Mouse (Mus musculus) forebrain, embryonic 11.5 days (tissue): ENCODE data around the gene Hoxb2. TPM values are rescaled to one million over a fixed set of nuclear protein-coding genes. Genes with fewer than 3 reads are reported as not detected.

Experiments
- ATAC-seq: fragments of 200-750 bp; cut with Nextera tagmentation; replicated peaks from 2 replicates; pipeline ENCODE4 v1.8.0; 2017; ENCODE audit warnings: moderate TSS enrichment; ENCODE audit not compliant: low FRiP score
- DNase-seq: peaks from one replicate; pipeline ENCODE4 v3.0.0-alpha.2; 2017; ENCODE audit warnings: low spot score
- H3K27ac ChIP-seq: fragments of 300-500 bp; sonication (generic); 2 replicates; pipeline ENCODE4 v1.5.1; 2014; ENCODE audit warnings: low read depth, low read length
- H3K27me3 ChIP-seq: fragments of 300-500 bp; sonication (generic); 2 replicates; pipeline ENCODE4 v1.6.1; 2014; ENCODE audit warnings: mild to moderate bottlenecking, low read length, mixed read lengths; ENCODE audit not compliant: control insufficient read depth, insufficient read depth
- H3K36me3 ChIP-seq: fragments of 300-500 bp; sonication (generic); 2 replicates; pipeline ENCODE4 v1.6.1; 2014; ENCODE audit warnings: mild to moderate bottlenecking, low read length, moderate library complexity, mixed read lengths; ENCODE audit not compliant: control insufficient read depth, insufficient read depth
- H3K4me1 ChIP-seq: fragments of 300-500 bp; sonication (generic); replicated peaks from 2 replicates; pipeline ENCODE4 v1.6.1; 2014; ENCODE audit warnings: low read length, mixed read lengths; ENCODE audit not compliant: control insufficient read depth, insufficient read depth
- H3K4me2 ChIP-seq: fragments of 300-500 bp; sonication (generic); 2 replicates; pipeline ENCODE4 v1.6.1; 2014; ENCODE audit warnings: low read depth, mild to moderate bottlenecking, low read length, moderate library complexity, mixed read lengths; ENCODE audit not compliant: severe bottlenecking
- H3K4me3 ChIP-seq: fragments of 300-500 bp; sonication (generic); 2 replicates; pipeline ENCODE4 v1.5.1; 2014; ENCODE audit warnings: low read depth, low read length
- H3K9ac ChIP-seq: fragments of 300-500 bp; sonication (generic); 2 replicates; pipeline ENCODE4 v1.6.1; 2014; ENCODE audit warnings: low read length
- H3K9me3 ChIP-seq: fragments of 300-500 bp; sonication (generic); 2 replicates; pipeline ENCODE4 v1.6.1; 2016; ENCODE audit warnings: low read length, mixed read lengths; ENCODE audit not compliant: control insufficient read depth
- WGBS: fragments of 180-500 bp; shearing (Covaris S2); extraction: QIAGEN DNeasy Blood & Tissue Kit; methylation state at CpG from one replicate; pipeline ENCODE4 v1.1.7; 2014; 5-methylcytosine and 5-hydroxymethylcytosine counted together
- polyA plus RNA-seq: library from polyadenylated mRNA; unstranded; fragments of >200 nt; fragmentation: Nextera tagmentation; extraction: Ambion mirVana; gene quantifications from 2 replicates; pipeline ENCODE4 v1.2.1, GENCODE M21; 2014

Hoxb2 gene
- polyA plus RNA-seq, 1 experiment from 2014 or later: not detected

DNA sequence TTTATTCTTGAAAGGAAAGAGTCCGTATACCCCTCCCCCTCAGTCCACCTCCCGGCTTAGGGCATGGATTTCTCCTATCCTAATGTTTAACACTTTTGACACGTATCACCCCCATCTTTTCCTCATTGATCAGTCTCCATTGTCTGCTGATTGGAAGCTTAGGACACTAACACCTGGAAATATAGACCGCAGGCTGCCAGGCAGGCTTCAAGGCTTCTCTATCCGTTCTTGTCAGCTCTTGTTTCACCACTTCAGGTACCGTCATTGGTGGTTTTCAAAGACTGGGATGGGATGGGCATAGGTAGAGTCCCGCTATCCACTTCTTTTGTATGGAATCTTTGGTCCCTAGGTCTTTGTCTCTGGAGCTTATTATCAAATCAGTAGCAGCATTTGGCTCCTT, 23.2 kb upstream of the Hoxb2 start:
- no peak overlapping the region for H3K9ac ChIP-seq
- ATAC-seq (no peak), DNase-seq (no peak)
- H3K4me2 ChIP-seq: no peak overlapping the region
- H3K4me3 ChIP-seq: no peak overlapping the region
- H3K27ac ChIP-seq: no peak overlapping the region
- H3K36me3 ChIP-seq: no peaks in the 10 kb centered on the region
- H3K9me3 ChIP-seq: no peaks in the 10 kb centered on the region
- WGBS: 1% methylated on average over 7 of the region's 7 CpGs
- H3K27me3 ChIP-seq: peaks cover 99% of the 10 kb centered on the region
- H3K4me1 ChIP-seq: no peaks in the 10 kb centered on the region

DNA sequence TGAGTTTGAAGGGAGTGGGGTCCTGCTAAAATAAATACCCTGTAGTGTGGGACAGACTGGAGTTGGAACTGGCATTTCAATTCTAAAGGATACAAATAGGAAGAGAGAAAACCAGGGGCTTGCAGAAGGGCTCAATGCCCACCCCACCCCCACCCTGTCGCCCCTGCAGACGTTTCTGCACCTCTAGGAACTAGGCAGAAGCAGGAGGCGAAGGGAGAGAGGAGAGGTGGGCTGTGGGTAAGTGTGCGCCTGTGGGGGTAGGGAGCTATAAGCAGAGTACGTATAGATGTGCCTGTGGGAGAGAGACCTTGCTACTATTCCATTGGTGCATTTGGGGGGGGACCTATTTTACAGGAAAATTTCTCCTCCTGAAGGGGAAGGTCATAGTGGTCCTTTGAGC, 22.6 kb upstream of the Hoxb2 start:
- DNase-seq: no peak
- Histone ChIP-seq H3K4me3 (no peak overlapping the region), H3K27ac (no peak overlapping the region), H3K9me3 (no peaks in the 10 kb centered on the region), H3K4me1 (no peaks in the 10 kb centered on the region), H3K36me3 (no peaks in the 10 kb centered on the region), H3K9ac (no peak overlapping the region), H3K27me3 (peaks cover 99% of the 10 kb centered on the region), H3K4me2 (no peak overlapping the region)
- 4% methylated on average over 5 of the region's 5 CpGs for WGBS
- ATAC-seq: no peak

DNA sequence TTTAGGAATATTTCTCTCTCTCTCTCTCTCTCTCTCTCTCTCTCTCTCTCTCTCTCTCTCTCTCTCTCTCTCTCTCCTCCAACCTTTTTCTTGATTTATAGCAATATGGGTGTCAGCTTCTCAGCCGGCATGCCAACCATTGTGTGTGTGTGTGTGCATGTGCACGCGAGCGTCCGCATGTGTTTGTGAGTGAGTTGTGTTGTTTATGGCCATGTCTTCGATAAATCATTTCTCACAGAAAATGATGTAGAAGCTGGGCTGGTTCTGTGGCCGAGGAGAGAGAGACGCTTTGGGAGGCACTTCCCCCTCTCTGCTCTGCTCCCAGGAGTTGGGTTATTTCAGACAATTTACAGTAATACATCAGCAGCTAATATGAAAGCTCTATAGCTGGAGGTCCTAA, 21.7 kb upstream of the Hoxb2 start:
- WGBS: 6% methylated on average over 8 of the region's 8 CpGs
- Histone ChIP-seq H3K27me3 (peaks cover 99% of the 10 kb centered on the region), H3K9me3 (no peaks in the 10 kb centered on the region), H3K36me3 (no peaks in the 10 kb centered on the region), H3K4me1 (no peaks in the 10 kb centered on the region), H3K27ac (no peak overlapping the region), H3K4me2 (no peak overlapping the region), H3K4me3 (no peak overlapping the region), H3K9ac (no peak overlapping the region)
- DNase-seq (no peak), ATAC-seq (no peak)

DNA sequence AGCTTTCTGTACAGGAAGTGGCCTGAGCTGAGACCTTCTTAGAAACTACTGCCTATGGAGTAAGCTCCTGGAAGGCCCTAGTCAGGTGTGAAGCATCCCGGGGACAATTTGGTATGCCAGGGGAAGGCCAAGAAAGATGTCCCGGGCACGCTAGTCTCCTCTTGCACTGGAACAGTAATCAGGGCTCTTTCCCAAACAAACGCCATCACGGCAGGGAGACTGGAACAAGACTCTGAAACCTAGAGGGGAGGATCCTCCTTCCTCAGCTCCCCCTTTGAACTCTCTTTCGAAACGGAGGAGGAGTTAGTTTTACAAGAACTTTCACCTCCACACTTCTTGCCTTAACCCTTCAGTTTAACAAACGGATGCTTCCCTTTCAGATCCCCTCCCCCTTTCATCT, 18.2 kb upstream of the Hoxb2 start:
- Histone ChIP-seq H3K4me1 (no peaks in the 10 kb centered on the region), H3K36me3 (no peaks in the 10 kb centered on the region), H3K9ac (no peak overlapping the region), H3K9me3 (no peaks in the 10 kb centered on the region), H3K27ac (no peak overlapping the region), H3K4me3 (no peak overlapping the region), H3K4me2 (no peak overlapping the region), H3K27me3 (peaks cover 100% of the 10 kb centered on the region)
- WGBS: 2% methylated on average over 8 of the region's 8 CpGs
- DNase-seq: no peak
- no peak for ATAC-seq

DNA sequence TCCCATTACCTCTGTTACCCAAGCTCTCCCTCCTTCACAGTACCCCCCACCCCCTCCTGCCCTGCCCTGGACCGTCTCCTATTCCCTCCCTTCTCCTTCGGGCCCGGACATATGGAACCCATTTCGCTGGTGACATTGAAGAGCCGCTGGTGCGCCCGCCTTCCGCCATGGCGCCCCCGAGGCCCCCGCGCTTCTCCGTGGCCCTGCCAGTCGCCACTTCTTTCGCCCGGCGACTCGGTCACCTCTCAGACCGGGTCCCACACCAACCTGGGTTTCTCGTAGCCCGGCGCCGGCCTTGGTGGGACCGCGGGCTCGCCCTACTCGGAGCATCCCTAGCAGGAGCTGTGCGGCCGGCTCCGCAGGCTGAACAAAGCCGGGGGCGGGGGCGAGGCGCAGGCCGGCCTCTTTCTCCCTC, 17.7 kb upstream of the Hoxb2 start:
- no peak for ATAC-seq
- H3K36me3 ChIP-seq: no peaks in the 10 kb centered on the region
- under 1% methylated on average over 35 of the region's 35 CpGs for WGBS

DNA sequence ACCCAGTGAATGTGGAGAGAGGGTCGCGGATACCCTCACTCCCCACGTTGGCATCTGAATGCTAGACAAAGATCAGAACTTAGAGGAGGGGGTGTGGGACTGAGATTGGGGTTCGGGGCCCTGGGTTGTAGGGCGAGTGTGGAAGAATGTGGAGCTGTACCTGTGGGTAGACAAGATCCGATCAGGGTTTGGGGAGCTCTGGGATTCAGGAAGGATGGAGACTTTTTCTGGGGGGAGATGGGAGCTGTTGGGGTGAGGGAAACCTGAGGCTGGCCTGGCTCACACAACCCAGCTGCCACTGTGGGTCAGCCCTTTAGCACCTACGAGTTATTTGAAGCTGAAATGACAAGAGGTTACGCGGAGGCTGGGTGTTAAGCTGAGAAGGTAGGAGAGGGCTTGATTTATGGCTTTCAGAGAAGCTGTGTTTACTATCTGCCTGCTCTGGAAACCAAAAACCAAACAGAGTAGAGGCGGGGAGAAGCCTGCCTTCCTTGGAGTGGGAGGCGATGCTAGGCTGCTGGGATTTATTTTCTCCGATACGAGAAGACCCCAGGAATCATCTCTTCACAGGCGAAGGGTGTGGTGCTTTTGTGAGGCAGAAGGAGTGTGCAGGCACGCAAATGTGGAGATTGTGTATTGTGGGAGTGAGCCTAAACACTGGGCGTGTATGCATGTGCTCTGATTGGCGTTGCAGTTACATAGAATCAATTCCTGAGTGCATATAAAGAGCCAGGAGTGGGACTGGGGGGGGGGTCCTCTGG, 16.9 kb upstream of the Hoxb2 start:
- no peak for ATAC-seq
- no peak overlapping the region for H3K27ac ChIP-seq
- H3K36me3 ChIP-seq: no peaks in the 10 kb centered on the region
- WGBS: 1% methylated on average over 17 of the region's 17 CpGs
- H3K27me3 ChIP-seq: peaks cover 100% of the 10 kb centered on the region
- H3K9me3 ChIP-seq: no peaks in the 10 kb centered on the region
- no peak overlapping the region for H3K9ac ChIP-seq
- H3K4me1 ChIP-seq: no peaks in the 10 kb centered on the region
- H3K4me2 ChIP-seq: no peak overlapping the region
- H3K4me3 ChIP-seq: peak overlapping the region; percentile 1; the same call in 1 of the 2 replicates
- DNase-seq: no peak

More for the DNA sequence above, 17.7 kb upstream of the Hoxb2 start:
- DNase-seq: no peak
- Histone ChIP-seq H3K9me3 (no peaks in the 10 kb centered on the region), H3K4me3 (peak overlapping the region; percentile 1; the same call in 1 of the 2 replicates), H3K4me2 (no peak overlapping the region), H3K27ac (no peak overlapping the region), H3K27me3 (peaks cover 100% of the 10 kb centered on the region), H3K9ac (no peak overlapping the region), H3K4me1 (no peaks in the 10 kb centered on the region)

DNA sequence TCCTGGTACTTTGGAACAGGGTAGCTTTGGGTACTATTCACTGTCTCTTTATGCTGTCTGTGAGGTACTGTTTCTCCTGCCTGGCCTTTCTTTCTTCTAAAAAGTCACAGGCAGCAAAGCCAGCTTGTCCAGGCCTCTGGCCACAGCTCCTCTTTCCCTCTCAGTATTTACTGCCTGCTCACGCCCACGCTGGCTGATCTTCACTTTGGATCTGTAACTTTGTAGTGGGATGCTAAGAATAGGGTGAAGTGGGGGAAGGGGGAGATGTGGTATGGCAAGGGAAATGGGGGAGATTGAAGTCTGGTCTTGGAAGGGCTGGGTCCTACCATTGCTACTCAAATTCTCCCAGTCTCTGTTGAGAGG, 16.3 kb upstream of the Hoxb2 start:
- no peak for ATAC-seq
- DNase-seq: no peak
- Histone ChIP-seq H3K4me2 (no peak overlapping the region), H3K27ac (no peak overlapping the region), H3K36me3 (no peaks in the 10 kb centered on the region), H3K9ac (no peak overlapping the region), H3K27me3 (peaks cover 100% of the 10 kb centered on the region), H3K9me3 (no peaks in the 10 kb centered on the region), H3K4me1 (no peaks in the 10 kb centered on the region), H3K4me3 (no peak overlapping the region)
- WGBS: 3% methylated on average over 2 of the region's 2 CpGs

DNA sequence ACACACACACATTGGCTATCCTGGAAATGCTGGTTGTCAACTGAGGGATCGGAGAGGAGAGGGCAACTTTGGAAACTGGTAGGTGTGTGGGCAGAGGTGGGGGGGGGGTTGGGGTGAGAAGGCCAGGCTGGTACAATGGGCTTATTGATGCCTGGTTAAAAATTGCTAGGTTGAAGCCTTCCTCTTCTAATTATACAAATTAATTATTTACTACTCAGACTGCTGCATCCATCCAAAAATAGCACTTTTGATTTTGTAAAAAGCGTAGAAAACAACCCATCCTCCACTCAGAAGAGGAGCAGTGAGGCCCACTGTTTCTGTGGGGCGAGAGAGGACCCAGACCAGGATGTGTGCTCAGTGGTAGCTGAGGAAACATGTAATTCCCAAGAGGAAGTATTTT, 15.3 kb upstream of the Hoxb2 start:
- no peak overlapping the region for H3K9ac ChIP-seq
- WGBS: 35% methylated on average over 3 of the region's 3 CpGs
- H3K4me2 ChIP-seq: no peak overlapping the region
- no peak overlapping the region for H3K27ac ChIP-seq
- no peaks in the 10 kb centered on the region for H3K9me3 ChIP-seq
- H3K36me3 ChIP-seq: no peaks in the 10 kb centered on the region
- H3K27me3 ChIP-seq: peaks cover 100% of the 10 kb centered on the region
- H3K4me3 ChIP-seq: no peak overlapping the region
- DNase-seq (no peak), ATAC-seq (no peak)
- H3K4me1 ChIP-seq: no peaks in the 10 kb centered on the region

DNA sequence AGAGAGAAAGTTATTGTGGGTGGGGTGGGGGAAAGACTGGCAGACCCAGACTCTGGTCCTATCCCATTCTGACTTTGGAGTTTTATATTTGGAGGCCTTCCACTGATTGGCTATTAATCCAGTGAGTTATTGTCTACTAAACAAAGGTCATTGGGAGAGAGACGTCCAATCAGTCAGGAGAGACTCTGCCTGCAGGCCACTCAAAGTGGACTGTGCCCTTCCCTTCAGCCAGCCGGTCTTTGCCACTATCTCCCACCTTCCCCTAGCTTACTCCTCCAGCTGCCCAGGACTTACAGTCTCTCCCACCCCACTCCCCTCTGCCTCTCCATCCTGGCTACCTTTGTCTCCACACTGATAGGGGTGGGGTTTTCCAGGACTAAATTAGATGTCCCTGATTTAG, 13.7 kb upstream of the Hoxb2 start:
- H3K9me3 ChIP-seq: no peaks in the 10 kb centered on the region
- H3K4me3 ChIP-seq: no peak overlapping the region
- DNase-seq (no peak), ATAC-seq (no peak)
- H3K4me2 ChIP-seq: no peak overlapping the region
- no peaks in the 10 kb centered on the region for H3K36me3 ChIP-seq
- H3K9ac ChIP-seq: no peak overlapping the region
- WGBS: 4% methylated on average over 2 of the region's 2 CpGs
- 0 out of 2 replicates have a peak, but pooled peaks cover 2% of the 10 kb centered on the region for H3K4me1 ChIP-seq
- H3K27me3 ChIP-seq: peaks cover 97% of the 10 kb centered on the region
- H3K27ac ChIP-seq: no peak overlapping the region
